Mouse (Mus musculus) frontal cortex, postnatal 14 days (tissue): Measurements from ENCODE around the gene Sim2.

Experiments used
- DNase-seq, 2 experiments: peaks; one replicate each; pipeline ENCODE4 v3.0.0; 2022; ENCODE audit warnings: low spot score in 2 of 2

The Sim2 gene

GRCm38 (mm10) chr16:94078318-94079074 is 6.2 kb upstream of the Sim2 start:
- DNase-seq: no peak

DNA sequence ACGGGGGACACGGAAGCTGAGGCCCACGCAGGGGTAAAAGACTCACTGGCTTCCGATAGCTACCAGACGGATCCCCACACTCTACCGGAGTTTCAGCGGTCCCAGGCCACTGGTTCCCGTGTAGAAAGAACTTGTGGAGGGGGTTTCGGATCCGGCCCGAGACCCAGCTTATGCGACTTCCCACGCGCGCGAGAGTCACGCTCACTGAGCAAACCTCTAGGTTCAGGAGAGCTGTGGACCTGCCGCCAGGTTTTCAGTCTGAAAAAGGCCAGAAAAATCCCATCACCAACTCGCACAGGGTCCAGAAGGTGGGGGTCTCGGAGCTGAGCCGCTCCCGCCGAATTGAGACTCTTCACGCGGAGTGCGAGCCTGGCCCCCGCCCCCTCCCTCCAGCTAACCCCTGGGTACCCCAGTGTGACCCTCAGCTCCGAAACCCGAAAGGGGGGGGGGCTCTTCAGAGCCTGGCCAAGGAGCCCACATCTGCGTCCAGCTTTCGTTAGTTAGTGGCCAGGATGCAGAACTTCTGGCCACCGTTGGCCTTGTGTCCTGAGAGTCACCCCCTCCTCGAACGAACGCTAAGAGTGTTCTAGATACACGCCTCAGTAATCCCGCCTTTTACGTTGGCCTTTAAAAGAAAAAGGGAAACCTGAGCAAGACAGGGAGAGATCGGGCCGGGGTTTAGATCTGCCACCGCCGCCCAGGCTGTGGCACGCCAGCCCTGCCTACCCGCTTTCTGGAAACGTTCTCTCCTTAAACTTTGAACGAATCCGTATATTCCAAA is 5.5 kb upstream of the Sim2 start:
- DNase-seq: no peak

GRCm38 (mm10) chr16:94079856-94080555 is 4.7 kb upstream of the Sim2 start:
- DNase-seq: no peak

DNA sequence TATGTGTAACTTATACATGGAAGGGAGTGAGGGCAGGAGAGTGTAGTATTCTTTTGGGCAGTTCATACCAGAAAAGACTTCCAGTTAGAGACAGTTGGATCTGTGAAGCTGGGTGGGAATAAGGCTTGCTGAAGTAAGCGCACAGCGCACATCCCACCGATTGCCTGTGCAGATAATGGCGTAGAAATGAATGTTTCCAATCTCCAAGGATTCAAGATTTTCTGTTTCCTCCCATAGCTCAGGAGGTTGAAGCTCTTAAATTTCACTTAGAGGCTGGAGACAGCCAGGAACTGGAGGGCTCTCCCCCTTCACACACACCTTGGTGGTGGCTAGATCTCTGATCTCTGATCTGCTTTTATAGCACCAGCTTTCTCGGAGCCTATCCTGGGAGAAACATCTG is 3.1 kb upstream of the Sim2 start:
- no peak for DNase-seq

GRCm38 (mm10) chr16:94081996-94082708 is 2.6 kb upstream of the Sim2 start:
- DNase-seq: no peak

DNA sequence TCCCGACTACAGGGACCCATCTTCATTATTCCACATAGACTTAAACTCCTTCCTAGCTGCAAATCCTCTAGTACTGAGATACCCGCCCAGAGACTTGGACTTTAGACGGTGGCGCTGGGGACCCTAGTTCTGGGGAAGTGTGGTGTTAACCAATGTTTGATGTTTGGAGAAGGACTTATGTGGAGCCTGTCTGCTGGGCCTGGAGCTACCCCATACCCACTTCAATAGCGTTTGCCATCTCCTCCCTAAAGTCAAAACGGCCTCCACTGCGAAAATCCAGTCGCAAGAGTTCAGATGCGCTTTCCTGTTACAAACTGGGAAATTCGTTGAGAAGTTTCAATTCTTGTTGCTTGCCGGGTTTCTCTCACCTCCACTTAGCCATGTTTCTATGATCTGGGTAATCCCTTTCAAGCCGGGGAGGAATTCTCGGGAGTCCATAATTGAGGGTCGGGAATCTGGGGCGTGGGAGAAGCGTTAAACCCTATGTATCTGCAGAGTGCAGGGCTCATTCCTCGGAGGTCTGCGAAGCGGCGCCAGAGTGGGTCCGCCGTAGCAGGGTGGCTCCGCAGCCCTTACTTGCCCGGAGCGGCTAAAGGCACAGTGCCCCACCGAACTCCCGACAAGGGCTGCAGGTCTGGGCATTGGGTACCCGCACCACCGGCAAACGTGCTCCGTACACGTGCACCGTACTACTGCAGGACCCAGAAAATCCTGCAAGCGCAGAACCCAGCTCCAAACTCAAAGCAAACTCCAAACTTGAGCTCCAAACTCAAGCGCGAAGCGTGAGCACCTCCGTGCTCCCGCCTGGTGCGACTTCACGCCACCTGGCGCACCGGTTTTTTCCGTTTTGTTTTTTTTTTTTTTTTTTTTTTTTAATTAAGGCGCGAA is 1.5 kb upstream of the Sim2 start:
- DNase-seq: no peak

DNA sequence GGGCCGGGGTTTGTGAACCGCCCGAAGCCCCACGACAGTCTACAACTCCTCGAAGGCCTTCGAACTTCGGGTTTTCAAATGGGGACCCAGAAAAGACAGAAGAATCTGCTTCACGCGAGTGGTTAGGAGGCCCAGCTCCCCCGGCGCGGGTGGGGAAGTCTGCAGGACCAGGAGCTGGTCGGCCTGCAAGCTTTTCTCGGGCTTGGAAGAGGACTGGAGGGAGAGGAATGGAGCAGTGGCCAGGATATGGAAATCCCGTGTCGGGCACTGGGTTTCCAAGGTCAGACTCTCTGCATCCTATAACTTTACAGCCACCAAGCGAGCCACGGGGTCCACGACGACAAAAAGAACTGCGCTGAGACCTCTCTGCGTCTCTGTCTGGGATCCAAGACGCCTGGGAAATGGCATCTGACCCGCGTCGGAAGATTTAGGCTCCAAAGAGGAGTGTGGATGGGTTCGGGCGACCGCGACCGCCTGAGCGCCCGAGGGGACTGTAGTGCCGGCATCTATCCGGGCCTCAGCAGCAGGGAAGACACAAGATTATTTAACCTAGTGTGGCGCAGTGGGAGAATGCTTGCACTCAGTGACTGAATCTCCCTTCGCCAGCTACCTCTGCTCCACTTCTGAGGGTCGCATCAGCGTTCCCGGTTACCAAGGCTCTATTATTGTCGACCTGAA is 744 bp upstream of the Sim2 start:
- no peak for DNase-seq

DNA sequence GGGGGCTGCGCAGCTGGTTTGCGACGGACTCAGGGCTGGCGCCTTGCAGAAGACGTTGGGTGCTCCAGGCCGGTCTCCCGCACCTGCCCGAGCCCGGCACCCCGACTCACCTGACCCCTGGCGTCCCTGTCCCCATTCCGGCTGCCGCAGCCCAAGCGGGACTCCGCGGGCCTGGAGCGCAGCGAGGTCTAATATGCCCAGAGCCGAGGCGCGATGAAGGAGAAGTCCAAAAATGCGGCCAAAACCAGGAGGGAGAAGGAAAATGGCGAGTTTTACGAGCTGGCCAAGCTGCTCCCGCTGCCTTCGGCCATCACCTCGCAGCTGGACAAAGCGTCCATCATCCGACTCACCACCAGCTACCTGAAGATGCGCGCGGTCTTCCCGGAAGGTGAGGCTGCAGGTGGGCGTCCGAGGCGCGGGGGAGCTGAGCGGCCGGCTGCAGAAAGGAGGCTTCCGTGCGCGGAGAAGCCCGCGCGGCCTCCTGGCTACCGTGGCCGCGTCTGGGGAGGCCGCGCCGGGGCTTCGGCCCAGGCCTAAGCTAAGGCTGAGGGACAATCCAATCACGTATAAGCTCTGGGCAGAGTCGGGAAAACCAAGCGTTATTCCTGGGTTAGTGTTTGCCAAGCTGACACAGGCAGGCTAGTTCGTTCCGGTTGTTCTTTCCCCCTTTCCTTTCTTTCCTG is 1.0 kb downstream of the Sim2 start:
- no peak for DNase-seq

GRCm38 (mm10) chr16:94086701-94087569 is 2.2 kb downstream of the Sim2 start:
- no peak for DNase-seq

DNA sequence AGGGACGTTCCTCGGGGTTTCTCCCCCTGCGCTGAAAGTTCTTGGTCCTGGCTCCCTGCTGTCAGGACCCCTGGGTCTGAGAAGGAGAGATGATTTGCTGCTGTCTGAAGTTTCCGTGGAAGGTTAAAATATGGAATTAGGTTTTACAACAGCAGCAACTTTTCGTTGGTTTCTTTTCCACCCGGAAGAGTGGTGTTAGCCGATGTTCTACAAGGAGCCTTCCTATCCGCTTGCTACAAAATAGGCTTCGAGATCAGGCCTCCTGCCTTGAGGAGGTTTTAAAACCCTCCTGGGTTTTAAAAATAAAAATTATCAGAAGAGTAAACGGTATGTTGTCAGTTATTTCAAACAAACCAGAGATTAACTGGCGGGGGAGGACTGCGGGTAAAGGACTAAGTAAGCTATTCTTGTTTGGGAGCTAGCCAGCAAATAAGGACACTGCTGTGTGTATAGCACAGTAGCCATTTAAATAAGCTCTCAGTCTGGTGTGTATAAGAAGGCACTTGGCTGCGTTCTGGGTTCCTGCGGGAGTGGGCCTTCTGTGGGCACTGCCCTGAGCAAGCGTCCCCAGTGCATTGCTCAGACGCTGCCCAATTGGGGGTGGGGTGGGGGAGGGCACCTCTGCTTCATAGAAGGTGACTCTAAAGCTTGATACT is 3.0 kb downstream of the Sim2 start:
- no peak for DNase-seq

GRCm38 (mm10) chr16:94088226-94088748 is 3.6 kb downstream of the Sim2 start:
- DNase-seq: no peak

DNA sequence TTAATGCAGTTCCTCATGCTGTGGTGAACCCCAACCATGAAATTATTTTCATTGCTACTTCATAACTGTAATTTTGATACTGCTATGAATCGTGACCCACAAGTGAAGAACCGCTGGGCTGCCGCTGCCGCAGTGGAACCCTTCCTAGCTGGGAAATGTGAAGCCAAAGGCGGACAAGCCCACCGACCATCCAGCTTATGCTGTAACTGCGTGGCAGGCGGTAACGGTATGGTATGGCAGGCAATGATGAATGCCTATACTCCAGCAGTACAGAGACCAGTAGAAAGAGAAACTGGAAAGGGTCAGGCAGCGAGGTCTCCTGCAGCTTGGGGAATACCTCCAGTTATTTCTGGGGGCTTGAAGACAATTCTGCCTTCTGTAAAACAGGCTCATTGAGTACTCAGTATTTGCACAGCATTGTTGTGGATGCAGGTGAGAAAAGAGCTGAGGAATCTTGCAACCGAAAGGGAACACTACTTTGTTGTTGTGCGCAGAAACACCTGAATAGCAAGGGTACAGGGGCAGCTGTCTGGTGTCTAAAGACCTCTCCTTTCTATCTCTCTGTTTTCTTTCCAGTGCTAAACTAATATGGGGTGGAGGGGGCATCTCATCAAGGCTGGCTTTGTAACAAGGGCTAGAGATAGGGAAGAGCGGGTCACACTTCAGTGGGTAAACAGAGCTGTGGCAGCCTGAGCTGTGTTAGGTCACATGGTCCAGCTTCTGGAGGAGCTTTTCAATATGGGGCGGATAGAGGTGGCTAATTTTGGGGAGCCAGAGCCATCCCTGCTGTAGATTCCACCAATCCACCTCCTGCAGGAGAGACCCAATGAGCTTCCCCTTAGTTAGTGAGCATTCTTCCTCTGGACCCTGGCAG is 4.3 kb downstream of the Sim2 start:
- DNase-seq: no peak

DNA sequence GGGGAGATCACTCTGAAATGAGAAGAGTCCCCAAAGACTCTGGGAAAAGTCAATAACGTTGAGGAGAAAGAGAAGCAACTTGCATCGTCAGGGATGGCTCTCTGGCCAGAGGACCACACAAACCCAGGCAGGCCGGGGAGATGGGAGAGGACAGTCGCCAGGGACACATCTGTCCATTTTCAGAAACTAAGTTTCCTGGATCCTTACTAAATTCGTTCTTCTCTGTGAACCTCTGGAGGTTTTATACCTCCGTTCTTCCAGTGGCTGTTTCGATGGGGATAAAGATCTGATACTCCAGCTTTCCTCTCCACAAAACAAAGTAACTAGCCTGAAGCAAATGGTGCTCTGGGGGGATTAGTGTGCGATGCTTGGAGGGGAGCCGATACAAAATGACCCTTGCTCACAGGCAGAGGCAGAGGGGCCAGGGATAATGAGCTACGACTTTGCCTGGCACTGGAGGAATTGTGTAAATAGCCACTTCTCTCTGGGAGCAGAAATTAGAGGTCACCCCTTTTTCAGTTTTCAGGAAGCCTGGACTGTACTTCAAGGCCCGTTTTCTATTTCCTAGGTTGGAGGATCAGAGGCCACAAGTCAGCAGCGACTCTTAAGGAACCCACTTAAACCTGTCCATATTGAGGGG is 7.9 kb downstream of the Sim2 start:
- no peak for DNase-seq

- no peak for DNase-seq
These were observed 8.6 kb downstream of the Sim2 start for GRCm38 (mm10) chr16:94093151-94093863.

DNA sequence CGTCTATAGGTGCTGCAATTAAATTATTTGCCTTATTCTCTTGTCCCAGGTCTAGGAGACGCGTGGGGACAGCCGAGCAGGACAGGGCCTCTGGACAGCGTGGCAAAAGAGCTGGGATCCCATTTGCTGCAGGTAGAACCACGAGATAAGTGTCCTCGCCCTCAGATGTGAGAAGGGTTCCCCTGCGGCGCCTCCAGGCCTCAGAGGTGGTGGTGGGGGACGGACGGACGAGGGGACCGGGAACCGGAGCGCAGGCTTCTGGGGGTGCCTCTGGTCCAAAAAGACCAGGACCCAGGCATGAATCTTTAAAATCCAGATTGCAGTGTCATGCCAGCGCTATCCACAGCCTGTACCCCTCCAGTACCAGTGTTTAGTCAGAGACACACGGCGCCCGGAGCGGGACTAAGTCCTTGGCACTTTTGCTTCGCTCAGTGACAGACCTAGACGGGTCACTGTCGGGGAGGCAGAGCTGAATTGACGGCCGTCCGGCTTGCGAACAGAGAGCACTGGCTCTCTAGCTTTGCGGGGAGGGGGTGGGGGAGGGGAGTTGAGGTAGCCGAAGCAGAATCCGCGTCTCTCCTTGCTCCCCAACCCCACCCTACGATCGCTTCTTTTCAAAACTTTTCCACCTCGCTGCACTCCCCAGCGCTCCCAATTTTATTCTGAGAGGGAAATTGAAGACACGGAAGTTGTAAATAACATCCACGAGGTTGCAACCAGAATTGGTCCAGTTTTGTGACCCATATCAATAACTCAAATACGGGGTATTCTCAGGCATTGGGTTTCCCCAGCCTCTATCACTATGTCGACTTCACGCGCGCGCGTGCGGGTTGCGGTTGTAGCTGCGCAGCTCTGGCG is 9.7 kb downstream of the Sim2 start:
- DNase-seq: no peak
